ENCODE assay signal across 9 mouse cellular contexts in the genomic region with DNA sequence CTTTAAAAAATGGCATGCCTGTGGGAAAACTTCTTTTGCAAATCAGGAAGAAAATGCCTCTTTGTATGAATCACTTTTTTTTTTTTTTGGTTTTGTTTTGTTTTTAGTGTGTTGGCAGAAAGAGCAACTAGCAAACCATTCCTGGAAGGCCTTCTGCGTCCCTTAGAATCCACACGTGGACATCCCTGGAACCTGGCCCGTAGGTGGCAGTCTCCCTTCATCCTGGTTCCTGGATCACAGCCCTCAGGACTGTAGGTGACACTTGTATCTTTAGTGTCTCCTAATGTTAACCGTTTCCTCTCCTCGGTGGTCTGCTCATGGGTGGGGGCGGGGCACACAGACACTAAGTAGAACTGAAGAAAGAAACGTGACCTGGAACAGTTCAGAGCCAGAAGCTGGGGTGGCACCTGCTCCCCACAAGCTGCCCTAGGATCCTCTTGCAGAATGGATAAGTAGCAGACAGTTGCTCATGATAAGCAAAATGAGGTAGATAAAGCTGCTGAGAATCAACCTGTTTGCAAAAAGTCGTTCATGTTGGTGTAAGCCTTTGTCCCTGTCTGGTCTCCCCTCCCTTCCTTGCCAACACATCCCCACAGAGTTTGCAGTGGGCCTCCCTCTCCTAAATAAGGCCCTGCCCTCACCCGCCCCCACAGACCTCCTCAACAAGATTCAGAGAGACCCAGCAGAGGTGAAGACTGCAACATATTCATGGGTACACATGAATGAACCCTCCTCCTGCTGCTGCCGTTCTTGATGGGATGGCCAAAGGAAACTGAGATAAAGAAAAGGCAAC. TPM values are rescaled to one million over a fixed set of nuclear protein-coding genes. Genes with fewer than 3 reads are reported as not detected.
A peak's percentile ranks its signal among the peaks of the same experiment; 100 is the strongest.
DNase-seq lines count a peak whose midpoint lies in the region; ATAC-seq and TF ChIP-seq lines count a peak whose summit lies in the region.
"Had no signal": no experiment of that assay in that cellular context is flagged by ENCODE, and none has a peak within 500 bp of the region (broad histone marks: within the 10 kb centered on the region; RNA-seq: fewer than 3 reads in every experiment).

No protein-coding gene starts in this region.

- peaks cover 0 to 35% of the 10 kb centered on the region in 2 experiments; a peak in 2 of 4 replicates for H3K36me3 ChIP-seq in MEL (ENCODE audit: control insufficient read depth in 1 of 2, insufficient read depth in 2 of 2, low read length in 2 of 2)
- H3K36me3 ChIP-seq in midbrain, embryonic 14.5 days (ENCODE audit: control insufficient read depth, insufficient read depth, low read length): no peaks in the 10 kb centered on the region
- H3K36me3 ChIP-seq: limb, embryonic 13.5 days had no signal

- TF ChIP-seq RAD21 in MEL (IDR thresholded peaks at IDR 0.05; ENCODE audit: low read depth, low read length): peak; percentile 30

- peak overlapping the region; percentile 68 for H3K27ac ChIP-seq in MEL (ENCODE audit: control insufficient read depth, low read depth, low read length)
- 0 out of 2 replicates have a peak overlapping the region, but pooled peaks have one; percentile 20 for H3K27ac ChIP-seq in midbrain, embryonic 14.5 days (replicated peaks; ENCODE audit: low read depth, low read length)
- H3K27ac ChIP-seq: limb, embryonic 13.5 days had no signal

- 21% methylated on average over 10 of the region's 10 CpGs for WGBS in midbrain, embryonic 14.5 days

- peaks cover 31 to 44% of the 10 kb centered on the region in 2 experiments for H3K4me1 ChIP-seq in MEL (ENCODE audit: control insufficient read depth in 1 of 2, insufficient read depth in 2 of 2, low read length in 2 of 2)
- peaks cover 11% of the 10 kb centered on the region for H3K4me1 ChIP-seq in midbrain, embryonic 14.5 days (ENCODE audit: control insufficient read depth, insufficient read depth, low read length)

- H3K4me3 ChIP-seq in MEL (ENCODE audit: control insufficient read depth in 1 of 2, insufficient read depth in 1 of 2, low read depth in 2 of 2, low read length in 2 of 2): peak overlapping the region; percentile 10 to 40; a peak in 3 of 4 replicates
- H3K4me3 ChIP-seq in midbrain, embryonic 14.5 days (replicated peaks; ENCODE audit: low read depth, low read length): no peak overlapping the region
- H3K4me3 ChIP-seq: limb, embryonic 13.5 days had no signal

- intact Hi-C loops in heart, postnatal 14 days (cut with DNase I): loop anchor here (2.0 to 5.0 kb wide), 2 partner anchors 204 to 221 kb away; no protein-coding TSS in a partner anchor

- no peaks in the 10 kb centered on the region for H3K9me3 ChIP-seq in MEL (replicated peaks; ENCODE audit: insufficient read depth, low read length)
- no peaks in the 10 kb centered on the region for H3K9me3 ChIP-seq in midbrain, embryonic 14.5 days (ENCODE audit: control insufficient read depth, low read length)
- H3K9me3 ChIP-seq: limb, embryonic 13.5 days had no signal

- TF ChIP-seq CTCF in MEL (IDR thresholded peaks at IDR 0.05 in 2 of 3, conservative IDR thresholded peaks at IDR 0.05 in 1 of 3; ENCODE audit: control insufficient read depth in 1 of 3, insufficient read depth in 1 of 3, low read depth in 2 of 3, low read length in 3 of 3, poor library complexity in 1 of 3, severe bottlenecking in 1 of 3): peak; percentile 4 to 31 (median 31); a peak in 3 of 6 replicates

- DNase-seq in 3T3-L1 (ENCODE audit: low read depth, low spot score) (peak; percentile 49), MEL (ENCODE audit: low read depth, low spot score) (peak; percentile 80)
- DNase-seq in cerebellum, postnatal 25 days: peak; percentile 83 to 92
- DNase-seq in heart, postnatal 14 days: peak; percentile 36 to 68
- peak; percentile 74 to 81 for DNase-seq in kidney, postnatal 4 days
- peak; percentile 57 for DNase-seq in midbrain, embryonic 14.5 days
- no peak for DNase-seq in spleen, postnatal 36 days (ENCODE audit: low spot score in 2 of 2)
- DNase-seq in gastrocnemius, adult 8-10 months (ENCODE audit: low spot score in 2 of 2): no peak

- no peaks in the 10 kb centered on the region for H3K27me3 ChIP-seq in MEL (ENCODE audit: control insufficient read depth in 1 of 2, insufficient read depth in 2 of 2, low read length in 2 of 2)
- no peaks in the 10 kb centered on the region for H3K27me3 ChIP-seq in midbrain, embryonic 14.5 days (ENCODE audit: control insufficient read depth, insufficient read depth, low read length)
- H3K27me3 ChIP-seq: limb, embryonic 13.5 days had no signal

- H3K4me2 ChIP-seq in midbrain, embryonic 14.5 days (ENCODE audit: low read length): no peak overlapping the region
- H3K4me2 ChIP-seq: limb, embryonic 13.5 days had no signal

- no peaks in the 10 kb centered on the region for H3K79me2 ChIP-seq in MEL (ENCODE audit: control insufficient read depth, insufficient read depth, low read length, poor library complexity)

- peak overlapping the region; percentile 15 for H3K9ac ChIP-seq in MEL (ENCODE audit: control insufficient read depth, low read depth, low read length, poor library complexity, severe bottlenecking)
- no peak overlapping the region for H3K9ac ChIP-seq in midbrain, embryonic 14.5 days (replicated peaks; ENCODE audit: low read length)
- H3K9ac ChIP-seq: limb, embryonic 13.5 days had no signal

- TF ChIP-seq EP300 in MEL (IDR thresholded peaks at IDR 0.05; ENCODE audit: low read depth in 1 of 2, low read length in 2 of 2): peak; percentile 88 to 95

- TF ChIP-seq POLR2A in MEL (IDR thresholded peaks at IDR 0.05; ENCODE audit: control insufficient read depth in 1 of 2, insufficient read depth in 1 of 2, low read depth in 1 of 2, low read length in 2 of 2, poor library complexity in 1 of 2): no peak; a peak in 1 of 4 replicates

- ATAC-seq in midbrain, embryonic 14.5 days (ENCODE audit: low FRiP score, low TSS enrichment): peak; percentile 49; the same call in 1 of the 2 replicates

TF ChIP-seq in MEL, 35 proteins besides CTCF, POLR2A, EP300 and RAD21 (continues in another document):
- TF ChIP-seq USF1 (IDR thresholded peaks at IDR 0.05; ENCODE audit: low read depth, low read length): peak; percentile 37
- no peak for TF ChIP-seq E2F4 (IDR thresholded peaks at IDR 0.05; ENCODE audit: borderline replicate concordance, low read depth, low read length)
- TF ChIP-seq JUND (IDR thresholded peaks at IDR 0.05; ENCODE audit: low read depth, low read length): no peak
- TF ChIP-seq ZMIZ1 (IDR thresholded peaks at IDR 0.05; ENCODE audit: low read depth, low read length): no peak
- peak; percentile 87 for TF ChIP-seq SIN3A (IDR thresholded peaks at IDR 0.05; ENCODE audit: low read length)
- TF ChIP-seq ZKSCAN1 (IDR thresholded peaks at IDR 0.05; ENCODE audit: low read depth, low read length): no peak
- TF ChIP-seq UBTF (IDR thresholded peaks at IDR 0.05; ENCODE audit: borderline replicate concordance, insufficient read depth, low read depth, low read length): no peak
- TF ChIP-seq USF2 (IDR thresholded peaks at IDR 0.05; ENCODE audit: borderline replicate concordance in 1 of 2, insufficient read depth in 1 of 2, low read depth in 1 of 2, low read length in 2 of 2): no peak
- peak; percentile 80 for TF ChIP-seq RCOR1 (IDR thresholded peaks at IDR 0.05; ENCODE audit: low read depth, low read length)
- TF ChIP-seq CHD2 (IDR thresholded peaks at IDR 0.05; ENCODE audit: low read length): peak; percentile 51; the same call in 1 of the 2 replicates
- TF ChIP-seq MAFK (IDR thresholded peaks at IDR 0.05; ENCODE audit: borderline replicate concordance, low read depth, low read length): no peak
- peak; percentile 39; the same call in 1 of the 2 replicates for TF ChIP-seq POLR2AphosphoS2 (IDR thresholded peaks at IDR 0.05; ENCODE audit: low read length)
- 0 out of 2 replicates have a peak, but pooled peaks have one; percentile 32 for TF ChIP-seq ELF1 (IDR thresholded peaks at IDR 0.05; ENCODE audit: low read depth, low read length)
- TF ChIP-seq NELFE (IDR thresholded peaks at IDR 0.05; ENCODE audit: low read depth, low read length): no peak
- TF ChIP-seq BHLHE40 (IDR thresholded peaks at IDR 0.05; ENCODE audit: borderline replicate concordance, low read depth, low read length): peak; percentile 99
- TF ChIP-seq MAZ (IDR thresholded peaks at IDR 0.05; ENCODE audit: low read depth, low read length): peak; percentile 76
- no peak for TF ChIP-seq NRF1 (IDR thresholded peaks at IDR 0.05; ENCODE audit: insufficient read depth, low read depth, low read length, poor library complexity, severe bottlenecking)
- TF ChIP-seq HCFC1 (IDR thresholded peaks at IDR 0.05; ENCODE audit: low read depth, low read length): 0 out of 2 replicates have a peak, but pooled peaks have one; percentile 31
- no peak for TF ChIP-seq KAT2A (conservative IDR thresholded peaks at IDR 0.05; ENCODE audit: low read depth, low read length)
- TF ChIP-seq ZC3H11A (IDR thresholded peaks at IDR 0.05; ENCODE audit: low read depth, low read length): no peak; the same call in 1 of the 2 replicates
- TF ChIP-seq TBP (IDR thresholded peaks at IDR 0.05; ENCODE audit: low read depth, low read length): no peak
- peak; percentile 61 for TF ChIP-seq TAL1 (IDR thresholded peaks at IDR 0.05; ENCODE audit: low read length)
- TF ChIP-seq GATA1 (IDR thresholded peaks at IDR 0.05; ENCODE audit: low read depth, low read length): peak; percentile 94
- TF ChIP-seq ETS1 (IDR thresholded peaks at IDR 0.05; ENCODE audit: low read depth, low read length): peak; percentile 96
- TF ChIP-seq MYB (IDR thresholded peaks at IDR 0.05; ENCODE audit: low read depth, low read length): peak; percentile 89
- TF ChIP-seq TCF12 (IDR thresholded peaks at IDR 0.05; ENCODE audit: low read depth, low read length): peak; percentile 98
- TF ChIP-seq MEF2A (IDR thresholded peaks at IDR 0.05; ENCODE audit: extremely low read depth, insufficient replicate concordance, low read depth, low read length, poor library complexity, severe bottlenecking): no peak
- no peak for TF ChIP-seq ZNF384 (IDR thresholded peaks at IDR 0.05; ENCODE audit: low read depth, low read length)
- TF ChIP-seq MAX (IDR thresholded peaks at IDR 0.05; ENCODE audit: low read length): peak; percentile 46
- TF ChIP-seq SMC3 (IDR thresholded peaks at IDR 0.05; ENCODE audit: low read depth, low read length): 0 out of 2 replicates have a peak, but pooled peaks have one; percentile 11
- no peak; the same call in 1 of the 2 replicates for TF ChIP-seq CHD1 (IDR thresholded peaks at IDR 0.05; ENCODE audit: low read depth, low read length)

RNA-seq across cellular contexts. Expression of gene Armc2, which starts 52.6 kb away (rescaled TPM):
- 0.07 and 0.08 TPM in 2 replicates for total RNA-seq in MEL (2012; rRNA removed)
- under 1 TPM in 1 of 2 experiments, not detected in 1; 0.13 TPM for polyA plus RNA-seq in MEL (2012; ENCODE audit: insufficient read depth in 1 of 2, insufficient read length in 2 of 2, low read depth in 1 of 2, low replicate concordance in 2 of 2, missing spikeins in 1 of 2)
- total RNA-seq in heart, postnatal 14 days (2021): 1 to 10 TPM; 3.7 to 3.9 TPM
- polyA plus RNA-seq in midbrain, embryonic 14.5 days (2014; fragmentation: Nextera tagmentation; extraction: Ambion mirVana): 11.2 and 11.5 TPM in 2 replicates
- total RNA-seq in gastrocnemius, adult 8-10 months (2022): under 1 TPM; 0.20 to 0.70 (median 0.41) TPM

Comparison
In these comparisons a context has a peak if more than half of its experiments do, and no peak if none do; other contexts are left out.
1. DNase-seq: peak in 3T3-L1 (single experiment), MEL (single experiment), cerebellum, postnatal 25 days (2 of 2), heart, postnatal 14 days (2 of 2), kidney, postnatal 4 days (2 of 2) and midbrain, embryonic 14.5 days (single experiment); none in spleen, postnatal 36 days (0 of 2) and gastrocnemius, adult 8-10 months (0 of 2).